Mouse (Mus musculus): ENCODE data around the gene 2410131K14Rik. TPM values are rescaled to one million over a fixed set of nuclear protein-coding genes. Genes with fewer than 3 reads are reported as not detected.

2410131K14Rik gene
- polyA plus RNA-seq, 1 experiment from 2014 or later, result 7.3 TPM

Other genes starting within 250 kb of the 2410131K14Rik start
- 3.6 and 4.0 TPM in 2 replicates for gene Tesc, start 217.5 kb upstream of the 2410131K14Rik start, polyA plus RNA-seq (2015; fragmentation: Nextera tagmentation; extraction: Ambion mirVana)
- gene Fbxw8, start 89.8 kb upstream of the 2410131K14Rik start, polyA plus RNA-seq (2015; fragmentation: Nextera tagmentation; extraction: Ambion mirVana), result 16.0 and 17.8 TPM in 2 replicates
- gene Hrk, start 80.6 kb upstream of the 2410131K14Rik start, polyA plus RNA-seq (2015; fragmentation: Nextera tagmentation; extraction: Ambion mirVana), result 0.12 and 0.21 TPM in 2 replicates
- gene Rnft2, start 111 bp upstream of the 2410131K14Rik start, polyA plus RNA-seq (2015; fragmentation: Nextera tagmentation; extraction: Ambion mirVana), result 1.1 and 2.6 TPM in 2 replicates

Data from intestine, embryonic 16.5 days (tissue).